Mouse (Mus musculus): ENCODE data around the gene Me1. TPM values are rescaled to one million over a fixed set of nuclear protein-coding genes. Genes with fewer than 3 reads are reported as not detected.

Gene Me1
- polyA plus RNA-seq, 1 experiment from 2014 or later, result 51.6 TPM

GRCm38 (mm10) chr9:86701264-86701663 is 5.5 kb upstream of the Me1 start:
- Histone ChIP-seq H3K9ac (ENCODE audit: low read depth, low read length) (no peak overlapping the region), H3K9me3 (ENCODE audit: control insufficient read depth) (no peaks in the 10 kb centered on the region), H3K4me2 (replicated peaks; ENCODE audit: low read depth) (no peak overlapping the region), H3K27ac (ENCODE audit: low read depth, low read length) (no peak overlapping the region), H3K4me3 (ENCODE audit: low read depth, low read length) (no peak overlapping the region), H3K36me3 (ENCODE audit: control insufficient read depth, insufficient read depth) (no peaks in the 10 kb centered on the region), H3K27me3 (replicated peaks; ENCODE audit: control insufficient read depth, insufficient read depth, low read length) (no peaks in the 10 kb centered on the region), H3K4me1 (replicated peaks; ENCODE audit: control insufficient read depth, insufficient read depth, low read length) (no peaks in the 10 kb centered on the region)
- no peak for TF ChIP-seq CTCF (IDR thresholded peaks at IDR 0.05; ENCODE audit: low read depth)
- no peak for ATAC-seq
- 45% methylated on average over 5 of the region's 5 CpGs for WGBS

GRCm38 (mm10) chr9:86695199-86695817 is 445 bp downstream of the Me1 start:
- no peak for TF ChIP-seq CTCF (IDR thresholded peaks at IDR 0.05; ENCODE audit: low read depth)
- H3K4me1 ChIP-seq (replicated peaks; ENCODE audit: control insufficient read depth, insufficient read depth, low read length), result no peaks in the 10 kb centered on the region
- H3K27ac ChIP-seq (ENCODE audit: low read depth, low read length), result peak overlapping the region; percentile 73
- peak overlapping the region; percentile 70 for H3K9ac ChIP-seq (ENCODE audit: low read depth, low read length)
- no peaks in the 10 kb centered on the region for H3K36me3 ChIP-seq (ENCODE audit: control insufficient read depth, insufficient read depth)
- H3K27me3 ChIP-seq (replicated peaks; ENCODE audit: control insufficient read depth, insufficient read depth, low read length), result no peaks in the 10 kb centered on the region
- H3K9me3 ChIP-seq (ENCODE audit: control insufficient read depth), result no peaks in the 10 kb centered on the region
- peak overlapping the region; percentile 97 for H3K4me2 ChIP-seq (replicated peaks; ENCODE audit: low read depth)
- peak overlapping the region; percentile 66 for H3K4me3 ChIP-seq (ENCODE audit: low read depth, low read length)
- 2% methylated on average over 52 of the region's 56 CpGs for WGBS
- peak; percentile 43; the same call in 1 of the 2 replicates for ATAC-seq

GRCm38 (mm10) chr9:86694644-86695043 is 1.1 kb downstream of the Me1 start:
- no peak for TF ChIP-seq CTCF (IDR thresholded peaks at IDR 0.05; ENCODE audit: low read depth)
- H3K4me2 ChIP-seq (replicated peaks; ENCODE audit: low read depth), result peak overlapping the region; percentile 97
- no peaks in the 10 kb centered on the region for H3K36me3 ChIP-seq (ENCODE audit: control insufficient read depth, insufficient read depth)
- H3K4me1 ChIP-seq (replicated peaks; ENCODE audit: control insufficient read depth, insufficient read depth, low read length), result no peaks in the 10 kb centered on the region
- H3K4me3 ChIP-seq (ENCODE audit: low read depth, low read length), result no peak overlapping the region; the same call in 1 of the 2 replicates
- 95% methylated on average over 7 of the region's 7 CpGs for WGBS
- H3K9ac ChIP-seq (ENCODE audit: low read depth, low read length), result no peak overlapping the region
- no peaks in the 10 kb centered on the region for H3K27me3 ChIP-seq (replicated peaks; ENCODE audit: control insufficient read depth, insufficient read depth, low read length)
- no peak for ATAC-seq
- no peak overlapping the region for H3K27ac ChIP-seq (ENCODE audit: low read depth, low read length)
- no peaks in the 10 kb centered on the region for H3K9me3 ChIP-seq (ENCODE audit: control insufficient read depth)

DNA sequence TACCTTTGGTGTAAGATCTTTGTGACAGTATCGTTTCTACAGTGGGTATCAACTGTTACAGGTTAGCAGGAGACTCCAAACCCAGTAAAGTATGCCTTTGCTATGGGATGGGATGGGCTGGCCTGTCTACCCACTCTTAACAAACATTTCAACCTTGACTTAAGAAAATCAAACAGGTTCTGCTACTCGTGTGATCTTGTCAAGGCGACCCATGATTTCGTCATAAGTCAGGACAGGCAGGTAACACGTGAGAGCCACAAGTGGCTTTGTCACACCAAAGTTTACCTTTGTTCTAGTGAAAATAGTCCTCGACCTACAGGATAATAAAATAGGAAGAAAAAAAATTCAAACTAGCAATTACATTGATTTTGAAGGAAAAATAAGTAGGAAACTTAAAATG is 1.8 kb downstream of the Me1 start:
- Histone ChIP-seq H3K27me3 (replicated peaks; ENCODE audit: control insufficient read depth, insufficient read depth, low read length) (no peaks in the 10 kb centered on the region), H3K36me3 (ENCODE audit: control insufficient read depth, insufficient read depth) (no peaks in the 10 kb centered on the region), H3K4me2 (replicated peaks; ENCODE audit: low read depth) (no peak overlapping the region), H3K27ac (ENCODE audit: low read depth, low read length) (no peak overlapping the region), H3K4me3 (ENCODE audit: low read depth, low read length) (no peak overlapping the region), H3K9ac (ENCODE audit: low read depth, low read length) (no peak overlapping the region), H3K4me1 (replicated peaks; ENCODE audit: control insufficient read depth, insufficient read depth, low read length) (no peaks in the 10 kb centered on the region), H3K9me3 (ENCODE audit: control insufficient read depth) (no peaks in the 10 kb centered on the region)
- 60% methylated on average over 6 of the region's 6 CpGs for WGBS
- 0 out of 2 replicates have a peak, but pooled peaks have one; percentile 14 for ATAC-seq
- no peak for TF ChIP-seq CTCF (IDR thresholded peaks at IDR 0.05; ENCODE audit: low read depth)

- no peak overlapping the region for H3K27ac ChIP-seq (ENCODE audit: low read depth, low read length)
- no peak for ATAC-seq
- no peak overlapping the region for H3K4me2 ChIP-seq (replicated peaks; ENCODE audit: low read depth)
- H3K9me3 ChIP-seq (ENCODE audit: control insufficient read depth), result no peaks in the 10 kb centered on the region
- no peaks in the 10 kb centered on the region for H3K36me3 ChIP-seq (ENCODE audit: control insufficient read depth, insufficient read depth)
- 78% methylated on average over 3 of the region's 3 CpGs for WGBS
- H3K9ac ChIP-seq (ENCODE audit: low read depth, low read length), result no peak overlapping the region
- H3K4me3 ChIP-seq (ENCODE audit: low read depth, low read length), result no peak overlapping the region
- peak; percentile 53 for TF ChIP-seq CTCF (IDR thresholded peaks at IDR 0.05; ENCODE audit: low read depth)
- no peaks in the 10 kb centered on the region for H3K27me3 ChIP-seq (replicated peaks; ENCODE audit: control insufficient read depth, insufficient read depth, low read length)
- no peaks in the 10 kb centered on the region for H3K4me1 ChIP-seq (replicated peaks; ENCODE audit: control insufficient read depth, insufficient read depth, low read length)
Observed at GRCm38 (mm10) chr9:86692676-86693075, 3.1 kb downstream of the Me1 start.

- no peak for TF ChIP-seq CTCF (IDR thresholded peaks at IDR 0.05; ENCODE audit: low read depth)
- no peak overlapping the region for H3K27ac ChIP-seq (ENCODE audit: low read depth, low read length)
- 84% methylated on average over 5 of the region's 5 CpGs for WGBS
Observed at GRCm38 (mm10) chr9:86692251-86692650, 3.5 kb downstream of the Me1 start.

More at GRCm38 (mm10) chr9:86692251-86692650, 3.5 kb downstream of the Me1 start:
- Histone ChIP-seq H3K36me3 (ENCODE audit: control insufficient read depth, insufficient read depth) (no peaks in the 10 kb centered on the region), H3K27me3 (replicated peaks; ENCODE audit: control insufficient read depth, insufficient read depth, low read length) (no peaks in the 10 kb centered on the region), H3K4me3 (ENCODE audit: low read depth, low read length) (no peak overlapping the region), H3K9ac (ENCODE audit: low read depth, low read length) (no peak overlapping the region), H3K4me1 (replicated peaks; ENCODE audit: control insufficient read depth, insufficient read depth, low read length) (no peaks in the 10 kb centered on the region), H3K9me3 (ENCODE audit: control insufficient read depth) (no peaks in the 10 kb centered on the region), H3K4me2 (replicated peaks; ENCODE audit: low read depth) (no peak overlapping the region)
- ATAC-seq, result no peak
